Mouse (Mus musculus): ENCODE data around the gene Tpsg1.

Gene Tpsg1

DNA sequence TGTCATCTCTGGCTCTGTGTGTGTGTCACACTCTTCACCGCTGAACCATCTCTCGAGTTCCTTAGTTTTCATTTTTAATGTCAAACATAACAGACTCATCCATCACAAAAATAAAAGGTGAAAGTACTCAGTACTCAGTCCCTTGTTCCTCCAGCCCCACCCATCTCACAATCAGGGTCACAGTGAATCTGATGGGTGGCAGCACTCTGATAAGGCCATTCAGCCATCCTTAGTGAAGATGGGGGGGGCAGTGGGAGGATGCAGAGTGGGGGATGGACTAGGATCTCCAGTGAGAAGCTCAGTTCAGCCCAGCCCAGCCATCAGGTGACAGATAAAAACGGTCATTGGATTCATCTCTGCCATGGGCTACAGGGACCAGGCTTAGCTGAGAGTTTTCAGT is at the start of gene Tpsg1:
Gene Tpsg1, plus strand, starts transcription at position 301 of the 400 bp plus-strand sequence.
- ATAC-seq (ENCODE audit: insufficient number of reproducible peaks, low FRiP score, low TSS enrichment), result no peak

DNA sequence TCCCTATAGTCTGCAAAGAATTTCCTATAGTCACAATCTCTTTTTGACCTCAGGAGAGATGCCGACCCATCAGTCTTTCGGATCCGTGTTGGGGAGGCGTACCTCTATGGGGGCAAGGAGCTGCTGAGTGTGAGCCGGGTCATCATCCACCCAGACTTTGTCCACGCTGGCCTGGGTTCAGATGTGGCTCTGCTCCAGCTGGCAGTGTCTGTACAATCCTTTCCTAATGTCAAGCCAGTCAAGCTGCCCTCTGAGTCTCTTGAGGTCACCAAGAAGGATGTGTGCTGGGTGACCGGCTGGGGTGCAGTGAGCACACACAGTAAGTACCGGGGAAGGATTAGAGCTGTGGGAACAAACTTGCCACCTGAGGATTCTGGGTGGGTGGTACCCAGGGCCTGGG is 48.3 kb upstream of the Tpsg1 start:
- ATAC-seq (ENCODE audit: insufficient number of reproducible peaks, low FRiP score, low TSS enrichment), result no peak

- no peak for ATAC-seq (ENCODE audit: insufficient number of reproducible peaks, low FRiP score, low TSS enrichment)
These were observed 46.1 kb upstream of the Tpsg1 start for GRCm38 (mm10) chr17:25322930-25323329.

GRCm38 (mm10) chr17:25332321-25332720 is 36.8 kb upstream of the Tpsg1 start:
- no peak for ATAC-seq (ENCODE audit: insufficient number of reproducible peaks, low FRiP score, low TSS enrichment)

DNA sequence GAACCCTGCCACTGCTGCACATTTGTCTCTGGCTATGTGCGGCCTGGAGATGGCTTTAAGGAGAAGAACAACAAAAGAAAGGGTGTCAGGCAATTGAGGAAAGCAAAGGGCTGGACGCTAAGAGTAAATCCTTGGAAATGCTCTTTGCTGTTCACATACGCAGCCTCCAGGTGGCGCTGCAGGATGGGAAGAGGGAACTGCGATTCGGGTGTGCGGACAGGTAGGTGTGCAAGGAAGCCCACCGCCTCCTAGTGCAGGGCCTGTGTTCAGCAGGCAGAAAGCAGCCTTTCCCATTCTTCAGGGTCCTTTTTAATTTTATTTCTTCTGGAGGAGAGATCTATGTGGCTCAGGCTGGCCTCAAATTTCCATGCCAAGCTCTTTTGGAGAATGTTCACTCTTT is 35.1 kb upstream of the Tpsg1 start:
- ATAC-seq (ENCODE audit: insufficient number of reproducible peaks, low FRiP score, low TSS enrichment), result no peak

- ATAC-seq (ENCODE audit: insufficient number of reproducible peaks, low FRiP score, low TSS enrichment), result no peak
These were observed 30.9 kb upstream of the Tpsg1 start for GRCm38 (mm10) chr17:25338218-25338617.

GRCm38 (mm10) chr17:25340003-25340402 is 29.1 kb upstream of the Tpsg1 start:
- no peak for ATAC-seq (ENCODE audit: insufficient number of reproducible peaks, low FRiP score, low TSS enrichment)

DNA sequence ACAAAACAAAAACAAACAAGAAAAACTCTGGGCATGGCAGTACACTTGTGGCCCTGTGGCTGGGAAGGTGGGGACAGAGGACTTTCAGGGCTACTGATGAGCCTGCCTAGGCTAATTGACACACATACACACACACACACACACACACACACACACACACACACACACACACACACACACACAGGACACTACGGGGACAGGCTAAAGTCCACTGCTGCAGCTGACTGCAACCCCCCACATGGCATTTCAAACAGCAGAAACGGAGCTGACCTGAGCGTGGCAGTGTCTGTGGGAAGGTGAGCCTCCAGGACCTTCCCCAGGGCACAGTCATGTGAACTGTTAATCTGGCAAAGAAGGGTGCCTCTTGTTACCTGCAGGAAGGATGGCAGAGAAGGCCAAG is 27.6 kb upstream of the Tpsg1 start:
- no peak for ATAC-seq (ENCODE audit: insufficient number of reproducible peaks, low FRiP score, low TSS enrichment)

DNA sequence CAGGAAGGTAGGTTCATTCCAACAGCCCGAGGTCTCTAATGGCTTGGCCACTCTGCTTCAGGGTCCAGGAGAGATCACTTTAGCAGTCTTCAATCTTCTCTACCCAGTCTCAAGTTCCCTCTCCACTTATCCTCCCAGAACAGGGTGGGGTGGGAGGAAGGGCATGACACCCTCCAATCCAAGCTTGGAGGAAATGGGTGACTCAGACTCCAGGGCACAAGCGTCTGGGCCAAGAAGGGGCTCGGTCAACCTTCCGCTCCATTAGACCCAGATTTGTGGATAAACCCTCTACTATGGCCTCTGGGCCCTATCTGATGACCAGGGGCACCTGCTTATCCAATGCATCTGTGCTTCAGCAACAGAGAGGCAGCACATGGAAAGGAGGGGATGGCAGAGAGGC is 23.6 kb upstream of the Tpsg1 start, which contains the start of gene Tpsab1:
Gene Tpsab1, minus strand, starts transcription at position 101 of the 400 bp plus-strand sequence.
- no peak for ATAC-seq (ENCODE audit: insufficient number of reproducible peaks, low FRiP score, low TSS enrichment)

GRCm38 (mm10) chr17:25361291-25361690 is 7.8 kb upstream of the Tpsg1 start:
- ATAC-seq (ENCODE audit: insufficient number of reproducible peaks, low FRiP score, low TSS enrichment), result no peak

DNA sequence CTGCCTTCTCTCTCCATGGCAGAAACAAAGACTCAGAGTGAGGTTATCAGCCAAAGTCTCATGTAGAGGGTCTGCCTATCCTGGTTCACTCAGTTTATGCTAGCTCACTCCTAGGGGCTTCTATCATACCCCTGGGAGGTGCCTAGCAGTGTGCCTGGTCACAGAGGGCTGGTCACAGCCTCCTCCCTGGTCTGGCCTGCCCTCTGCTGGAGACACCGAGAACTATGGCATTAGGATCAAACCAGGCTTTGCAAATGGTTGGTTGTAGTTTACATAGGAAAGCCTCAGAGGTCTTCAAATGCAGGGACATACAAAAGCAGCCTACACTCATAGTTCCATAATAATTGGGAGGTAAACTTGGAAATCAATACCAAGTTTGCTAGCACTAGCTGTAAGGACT is 5.3 kb upstream of the Tpsg1 start:
- ATAC-seq (ENCODE audit: insufficient number of reproducible peaks, low FRiP score, low TSS enrichment), result no peak

GRCm38 (mm10) chr17:25366005-25366404 is 3.1 kb upstream of the Tpsg1 start, which contains the start of gene Tpsb2:
Gene Tpsb2, plus strand, starts transcription at chr17:25366305.
- ATAC-seq (ENCODE audit: insufficient number of reproducible peaks, low FRiP score, low TSS enrichment), result no peak

DNA sequence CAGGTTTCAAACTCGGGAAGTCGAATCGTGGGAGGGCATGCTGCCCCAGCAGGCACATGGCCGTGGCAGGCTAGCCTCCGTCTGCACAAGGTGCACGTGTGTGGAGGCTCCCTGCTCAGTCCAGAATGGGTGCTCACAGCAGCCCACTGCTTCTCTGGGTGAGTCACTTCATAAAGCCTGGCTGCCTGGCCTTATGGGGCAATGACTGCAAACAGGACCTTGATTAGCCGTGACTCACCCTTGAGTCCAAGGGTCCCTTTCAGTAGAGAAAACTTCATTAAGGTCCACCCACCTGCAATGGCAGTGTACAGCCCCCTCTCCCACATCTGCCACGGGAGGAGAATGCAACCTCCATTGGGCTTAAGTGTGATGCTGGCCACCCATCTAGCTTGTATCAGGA is 3.4 kb downstream of the Tpsg1 start:
- no peak for ATAC-seq (ENCODE audit: insufficient number of reproducible peaks, low FRiP score, low TSS enrichment)

DNA sequence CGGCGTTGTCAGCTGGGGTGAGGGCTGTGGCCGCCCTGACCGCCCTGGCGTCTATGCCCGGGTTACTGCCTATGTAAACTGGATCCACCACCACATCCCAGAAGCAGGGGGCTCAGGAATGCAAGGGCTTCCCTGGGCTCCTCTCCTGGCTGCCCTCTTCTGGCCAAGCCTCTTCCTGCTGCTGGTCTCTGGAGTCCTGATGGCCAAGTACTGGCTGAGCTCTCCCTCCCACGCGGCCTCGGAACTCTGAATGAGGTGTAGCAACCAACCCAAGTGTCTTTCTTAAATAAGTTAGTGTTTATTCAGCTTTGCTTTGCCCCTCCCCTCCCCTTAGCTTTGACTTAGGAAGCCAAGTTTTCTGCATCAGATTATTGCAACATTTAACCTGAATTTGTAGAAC is 4.9 kb downstream of the Tpsg1 start:
- no peak for ATAC-seq (ENCODE audit: insufficient number of reproducible peaks, low FRiP score, low TSS enrichment)

GRCm38 (mm10) chr17:25394526-25394925 is 25.5 kb downstream of the Tpsg1 start:
- ATAC-seq (ENCODE audit: insufficient number of reproducible peaks, low FRiP score, low TSS enrichment), result no peak

- 0 out of 2 replicates have a peak, but pooled peaks have one; percentile 31 for ATAC-seq (ENCODE audit: insufficient number of reproducible peaks, low FRiP score, low TSS enrichment)
These were observed 28.9 kb downstream of the Tpsg1 start for GRCm38 (mm10) chr17:25397804-25398519.

- ATAC-seq (ENCODE audit: insufficient number of reproducible peaks, low FRiP score, low TSS enrichment), result no peak
These were observed 29.4 kb downstream of the Tpsg1 start for GRCm38 (mm10) chr17:25398520-25398838.

DNA sequence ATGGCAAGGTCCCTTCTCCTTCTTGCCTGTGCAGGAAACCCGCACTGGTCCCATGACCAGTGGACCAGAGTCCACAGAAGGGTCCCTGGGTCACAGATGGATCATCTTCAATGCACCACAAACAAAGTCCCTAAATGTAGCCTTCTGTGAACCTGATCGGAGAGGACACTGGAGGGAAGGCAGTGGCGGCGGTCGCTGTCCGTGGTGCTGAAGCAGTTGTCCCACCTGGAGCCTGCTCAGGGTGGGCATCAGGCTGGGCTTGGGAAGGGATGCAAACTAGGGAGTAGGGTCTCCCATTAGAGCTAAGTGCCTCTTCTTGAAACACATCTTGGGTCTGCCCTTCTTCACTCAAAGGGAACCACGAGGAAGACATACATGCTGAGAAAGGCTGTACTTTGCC is 31.4 kb downstream of the Tpsg1 start:
- ATAC-seq (ENCODE audit: insufficient number of reproducible peaks, low FRiP score, low TSS enrichment), result no peak

DNA sequence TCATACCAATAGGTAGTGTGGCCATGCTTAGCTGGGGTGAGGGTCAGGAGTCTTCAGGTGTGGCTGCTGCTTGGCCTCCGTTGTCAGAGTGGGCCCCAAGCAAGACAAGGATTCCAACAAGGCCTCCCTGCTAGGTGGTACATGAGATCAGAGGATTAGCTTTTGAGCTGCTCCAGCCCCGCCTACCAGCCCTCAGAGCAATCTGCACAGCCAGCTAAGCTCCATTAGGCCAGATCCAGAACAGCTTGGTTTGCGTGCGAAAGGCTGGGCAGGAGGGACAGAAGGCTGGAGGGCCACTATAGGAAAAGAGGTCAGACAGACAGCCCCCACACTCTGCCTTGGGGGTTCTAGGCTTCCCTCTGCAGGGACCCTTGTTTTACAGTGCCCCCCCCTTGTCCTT is 32.4 kb downstream of the Tpsg1 start:
- ATAC-seq (ENCODE audit: insufficient number of reproducible peaks, low FRiP score, low TSS enrichment), result no peak

DNA sequence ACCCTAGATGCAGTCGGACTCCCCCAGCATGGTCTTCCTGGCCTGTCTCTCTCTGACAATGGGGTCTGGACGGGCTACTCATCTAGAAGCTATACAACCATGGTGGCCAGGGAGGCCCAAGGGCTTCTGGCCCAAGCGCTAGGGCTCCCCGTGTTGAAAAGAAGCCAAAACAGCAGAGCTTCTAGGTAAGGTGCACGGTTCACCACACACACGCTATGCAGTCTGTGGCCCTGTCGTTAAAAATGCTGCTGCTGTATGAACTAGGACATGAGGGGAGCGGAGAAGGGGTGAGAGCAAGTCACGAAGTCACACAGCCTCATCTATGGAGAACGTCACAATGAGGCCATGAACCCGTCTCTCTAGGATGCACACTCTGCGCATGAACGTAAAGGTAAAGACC is 33.2 kb downstream of the Tpsg1 start:
- ATAC-seq (ENCODE audit: insufficient number of reproducible peaks, low FRiP score, low TSS enrichment), result no peak

- ATAC-seq (ENCODE audit: insufficient number of reproducible peaks, low FRiP score, low TSS enrichment), result no peak
These were observed 35.1 kb downstream of the Tpsg1 start for GRCm38 (mm10) chr17:25404190-25404589.

DNA sequence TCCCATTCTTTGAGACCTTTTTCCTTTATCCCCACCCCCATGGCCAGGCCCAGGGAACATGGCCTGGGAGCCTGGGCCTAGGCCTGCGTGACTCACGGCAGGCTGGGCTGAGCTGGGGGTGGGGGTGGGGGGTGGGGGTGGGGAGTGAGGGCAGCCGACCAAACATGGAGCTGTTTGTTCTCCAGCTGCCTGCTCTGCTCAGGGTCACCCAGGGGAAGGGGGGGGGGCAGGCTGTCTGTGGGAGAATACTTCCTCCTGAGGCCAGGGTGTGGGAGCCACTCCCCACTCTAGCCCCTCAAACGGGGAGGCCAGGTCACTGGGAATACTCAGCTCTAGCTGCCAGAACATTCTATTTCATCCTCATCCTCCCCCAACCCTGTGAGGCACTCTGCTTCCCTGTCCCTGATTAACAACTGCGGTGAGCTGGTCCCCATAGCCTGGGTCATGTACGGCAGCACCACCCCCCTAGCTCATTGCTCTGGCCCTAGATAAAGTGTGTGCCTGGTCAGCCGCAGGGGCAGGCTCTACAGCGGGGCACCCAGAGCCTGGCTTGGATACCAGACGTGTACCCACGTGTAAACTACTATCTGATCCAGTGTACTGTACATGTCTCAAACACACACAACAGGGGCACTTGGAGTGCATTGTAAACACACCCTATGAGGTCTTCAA is 36.3 kb downstream of the Tpsg1 start:
- ATAC-seq (ENCODE audit: insufficient number of reproducible peaks, low FRiP score, low TSS enrichment), result no peak
